Mouse (Mus musculus) B cell, adult 2 months (primary cell): ENCODE measurements at regions not wholly inside any gene's neighbourhood (a gene's known extent, or its start where the extent isn't known, plus 50 kb on each side); places are given as distances from the start of the nearest gene placed in this dataset.
A peak's percentile ranks its signal among the peaks of the same experiment; 100 is the strongest.
"Not testable (repeated sequence)": the region's sequence is repeated elsewhere in the genome, so short reads cannot be mapped to it uniquely, and the experiment has no call there.

Source experiments
- DNase-seq, 2 experiments: peaks; one replicate each; pipeline ENCODE4 v3.0.0; 2022

GRCm38 (mm10) chr5:134046086-134046485 lies 53.4 kb upstream of the Castor2 start:
- no peak for DNase-seq

DNA sequence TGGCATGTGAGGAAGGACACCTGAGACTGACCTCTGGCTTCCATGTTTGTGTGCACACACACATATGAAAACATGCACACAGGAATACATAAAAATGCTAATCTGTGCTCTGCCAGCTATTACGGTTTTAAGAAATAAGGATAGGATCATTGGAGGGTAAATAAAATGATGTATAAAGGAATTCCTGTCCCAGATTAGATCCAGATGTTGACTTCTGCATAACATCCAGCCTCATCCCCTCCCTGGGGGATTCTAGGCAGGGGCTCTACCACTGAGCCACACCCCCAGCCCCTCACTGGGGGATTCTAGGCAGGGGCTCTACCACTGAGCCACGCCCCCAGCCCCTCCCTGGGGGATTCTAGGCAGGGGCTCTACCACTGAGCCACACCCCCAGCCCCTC lies 56.6 kb upstream of the Castor2 start:
- DNase-seq, result not testable (repeated sequence)

DNA sequence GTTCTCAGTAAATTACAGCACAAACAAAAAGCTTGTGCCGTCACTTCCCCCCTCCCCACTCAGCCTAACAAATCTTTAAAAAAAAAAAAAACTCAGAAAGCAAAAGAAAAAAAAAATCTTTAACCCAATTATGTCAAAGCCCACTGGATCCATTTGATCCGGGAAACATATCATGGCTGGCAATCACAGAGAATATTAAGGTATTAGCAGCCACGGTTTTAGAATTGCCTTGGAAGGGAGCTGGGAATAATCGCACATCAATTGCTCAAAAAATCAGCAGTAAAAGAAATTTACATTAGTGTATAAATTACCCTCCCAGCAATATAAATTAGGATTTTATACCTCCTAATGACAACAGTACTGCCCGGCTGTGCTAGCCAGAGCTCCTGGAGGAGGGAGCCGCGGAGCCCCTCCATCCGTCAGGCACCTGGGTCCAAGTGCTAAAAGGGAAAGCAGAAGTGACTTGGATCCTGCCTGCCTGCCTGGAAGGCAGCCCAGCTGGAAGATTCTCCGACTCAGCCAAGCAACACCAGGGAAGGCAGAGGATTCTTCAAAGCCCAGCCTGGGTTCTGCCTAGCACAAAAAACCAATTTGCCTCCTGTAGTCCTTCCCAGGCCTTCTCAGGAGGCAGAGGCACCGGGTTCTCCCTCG lies 72.1 kb upstream of the Castor2 start:
- no peak for DNase-seq

- no peak for DNase-seq
Observed at GRCm38 (mm10) chr5:134019651-134020432, 79.7 kb upstream of the Castor2 start.

DNA sequence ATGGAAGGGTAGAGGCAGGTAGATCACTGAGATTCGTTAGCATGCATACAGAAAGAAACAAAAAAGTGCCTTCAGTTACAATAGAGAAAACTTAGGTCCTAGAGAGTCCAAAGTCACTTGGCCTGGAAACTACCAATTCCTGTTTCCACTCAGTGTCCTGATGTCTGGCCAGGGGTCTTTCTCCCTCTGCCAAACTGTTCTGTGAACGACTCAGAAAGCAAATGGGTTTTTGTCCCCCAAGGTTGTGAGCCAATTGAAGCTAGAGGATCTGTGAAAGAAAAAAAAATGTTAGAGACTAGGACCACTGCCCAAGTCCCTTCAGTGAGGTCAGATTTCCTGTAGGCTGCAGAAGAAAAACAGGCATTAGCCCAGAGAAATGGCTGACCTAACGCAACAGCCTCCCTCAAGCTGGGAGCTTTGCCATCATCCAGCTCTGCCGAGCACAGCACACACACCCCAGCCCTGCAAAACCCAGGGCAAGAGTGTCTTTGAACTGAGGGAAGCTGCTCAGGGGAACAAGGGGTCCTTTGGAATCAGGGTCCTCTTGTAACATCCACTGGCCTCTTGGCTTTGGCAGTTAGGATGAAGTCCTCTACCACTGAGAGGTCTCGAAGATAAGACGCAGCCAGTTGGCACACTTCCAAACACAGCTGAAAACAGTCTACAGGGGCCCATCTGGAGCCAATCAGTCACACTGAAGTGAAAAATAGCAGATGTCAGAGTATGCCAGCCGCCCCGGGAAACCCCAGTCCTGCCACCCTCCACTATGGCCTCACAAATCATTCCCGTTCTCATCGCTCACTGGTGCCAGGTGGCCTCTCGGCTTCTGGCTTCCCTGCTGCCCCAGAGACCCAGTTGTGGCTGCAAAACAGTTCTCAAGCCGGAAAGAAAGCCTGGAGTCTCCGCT lies 85.0 kb upstream of the Castor2 start:
- no peak for DNase-seq

GRCm38 (mm10) chr5:134013206-134013605 lies 86.3 kb upstream of the Castor2 start:
- no peak for DNase-seq

DNA sequence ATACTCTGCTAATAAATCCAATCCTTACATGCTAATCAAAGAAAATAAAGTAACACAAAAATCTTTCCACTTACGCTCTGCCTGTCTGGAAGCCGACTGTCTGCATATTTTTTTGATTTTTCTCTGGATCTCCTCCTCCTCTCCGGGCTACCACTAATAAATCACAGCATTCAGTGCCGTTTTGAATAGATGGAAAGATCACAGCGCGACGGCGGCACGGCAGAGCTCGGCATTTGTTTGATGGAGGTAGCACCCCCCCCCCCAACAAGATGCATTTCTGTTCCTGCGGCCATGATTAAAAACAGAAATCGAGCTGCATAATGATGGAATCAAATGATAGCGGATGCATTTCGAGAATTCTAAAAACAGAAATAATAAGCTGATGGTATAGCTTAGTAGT lies 89.7 kb upstream of the Castor2 start:
- no peak for DNase-seq

DNA sequence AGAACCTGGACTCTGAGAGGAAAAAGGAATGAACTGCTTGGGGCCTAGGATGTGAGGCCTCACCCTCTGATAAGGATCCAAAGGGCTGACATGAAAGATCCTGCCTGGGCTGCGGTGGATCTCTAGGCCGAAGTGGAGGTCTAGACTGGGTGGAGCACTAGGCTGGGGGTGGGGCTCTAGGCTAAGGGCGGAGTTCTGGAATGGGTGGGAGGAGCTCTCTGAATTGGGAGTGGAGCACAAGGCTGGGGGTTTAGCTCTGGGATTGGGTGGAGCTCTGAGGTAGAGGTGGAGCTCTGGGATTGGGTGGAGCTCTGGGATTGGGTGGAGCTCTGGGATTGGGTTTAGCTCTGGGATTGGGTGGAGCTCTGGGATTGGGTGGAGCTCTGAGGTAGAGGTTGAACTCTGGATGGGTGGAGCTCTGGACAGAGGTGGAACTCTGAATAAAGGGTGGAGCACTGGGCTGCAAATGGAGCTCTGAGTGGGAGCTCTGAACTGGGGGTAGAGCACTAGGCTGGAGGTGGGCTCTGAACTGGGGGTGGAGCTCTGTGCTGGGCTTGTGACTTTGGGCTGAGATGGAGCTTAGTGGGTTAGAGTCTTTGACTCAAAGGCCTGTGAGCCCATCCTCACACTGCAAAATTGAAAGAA lies 92.3 kb upstream of the Castor2 start:
- DNase-seq, result no peak

GRCm38 (mm10) chr5:134006470-134007126 lies 92.9 kb upstream of the Castor2 start:
- peak; percentile 17 to 30 for DNase-seq

- DNase-seq, result no peak
Observed at GRCm38 (mm10) chr5:134006001-134006400, 93.5 kb upstream of the Castor2 start.

- DNase-seq, result no peak
Observed at GRCm38 (mm10) chr5:134000100-134000499, 99.4 kb upstream of the Castor2 start.

- DNase-seq, result no peak
Observed at GRCm38 (mm10) chr5:133999698-134000097, 99.8 kb upstream of the Castor2 start.

GRCm38 (mm10) chr5:133991994-133992393 lies 107.5 kb upstream of the Castor2 start:
- DNase-seq, result no peak

- no peak for DNase-seq
Observed at GRCm38 (mm10) chr5:133991556-133991955, 108.0 kb upstream of the Castor2 start.

DNA sequence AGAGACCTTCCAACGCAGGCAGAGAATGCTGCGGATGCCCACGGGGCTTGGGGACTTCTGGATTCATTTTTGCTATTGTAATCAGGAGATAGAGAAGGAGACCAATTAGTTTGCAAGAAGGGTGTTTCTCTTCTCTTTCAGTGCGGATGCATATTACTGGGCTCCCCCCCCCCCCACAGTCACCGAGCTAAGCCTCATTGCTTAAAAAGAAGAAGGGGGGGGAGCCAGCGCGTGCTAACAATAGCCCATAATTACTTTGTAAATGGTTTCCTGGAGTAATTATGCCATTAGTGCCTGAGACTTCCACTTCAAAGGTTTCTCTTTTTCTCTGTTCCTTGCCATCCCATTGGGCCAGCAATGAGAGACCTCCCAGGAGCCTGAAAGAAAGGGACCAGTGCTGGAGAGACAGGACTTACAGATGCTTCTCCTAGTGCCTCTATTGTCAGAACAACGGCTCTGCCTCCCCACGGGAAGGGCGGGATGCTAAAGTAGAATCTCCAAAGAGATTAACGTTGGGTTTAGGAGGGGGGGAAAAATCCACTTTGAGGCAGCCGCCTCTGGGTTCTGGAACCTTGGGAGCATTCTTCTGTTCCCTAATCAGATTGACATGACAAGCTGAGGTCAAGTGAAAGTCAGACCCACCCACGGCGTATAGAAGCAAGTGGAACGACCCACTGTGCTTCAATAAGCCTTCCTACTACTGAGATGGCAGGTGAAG lies 116.1 kb upstream of the Castor2 start:
- DNase-seq, result no peak

DNA sequence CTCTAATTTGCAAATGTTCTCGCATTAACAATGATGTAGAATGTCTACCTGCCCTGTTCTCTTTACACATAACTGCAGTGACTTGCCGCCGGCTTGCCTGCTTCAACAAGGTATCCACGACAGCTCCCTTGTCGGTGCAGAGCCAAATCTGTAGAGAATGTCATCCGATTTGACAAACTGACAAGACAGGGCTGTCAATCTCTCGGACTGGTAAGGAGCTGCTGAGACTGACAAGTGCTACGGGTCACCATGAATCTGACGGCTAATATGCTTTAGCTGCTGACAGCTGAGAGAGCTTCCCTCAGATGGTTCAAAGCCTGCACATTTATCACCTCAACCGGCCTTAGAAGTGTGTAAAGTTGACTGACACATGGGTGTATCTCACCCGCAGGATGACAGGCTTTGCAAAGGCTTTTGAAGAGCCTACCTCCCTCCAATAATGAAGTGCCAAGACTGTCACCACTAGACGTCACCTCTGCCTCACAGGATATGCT lies 129.0 kb upstream of the Castor2 start:
- no peak for DNase-seq

DNA sequence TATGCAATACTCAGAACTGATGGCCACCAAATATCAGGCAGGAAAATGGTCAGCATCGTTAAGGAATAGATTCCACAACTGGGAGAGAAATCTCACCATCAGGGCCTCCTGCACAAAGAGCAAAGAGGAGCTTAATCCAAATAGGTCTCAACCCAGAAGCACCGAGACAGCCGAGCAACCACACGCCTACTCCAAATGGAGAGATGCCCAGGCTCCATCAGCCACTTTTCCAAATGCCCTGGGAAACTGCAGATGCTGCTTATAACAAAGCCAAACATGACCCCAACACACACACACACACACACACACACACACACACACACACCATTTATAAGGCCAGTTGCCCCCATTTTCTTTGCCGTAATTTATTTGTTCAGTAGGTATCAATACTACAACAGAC lies 136.2 kb upstream of the Castor2 start:
- no peak for DNase-seq

GRCm38 (mm10) chr5:133940841-133941240 lies 158.7 kb upstream of the Castor2 start:
- DNase-seq, result no peak

- DNase-seq, result no peak
Observed at GRCm38 (mm10) chr5:133940030-133940429, 159.5 kb upstream of the Castor2 start.

DNA sequence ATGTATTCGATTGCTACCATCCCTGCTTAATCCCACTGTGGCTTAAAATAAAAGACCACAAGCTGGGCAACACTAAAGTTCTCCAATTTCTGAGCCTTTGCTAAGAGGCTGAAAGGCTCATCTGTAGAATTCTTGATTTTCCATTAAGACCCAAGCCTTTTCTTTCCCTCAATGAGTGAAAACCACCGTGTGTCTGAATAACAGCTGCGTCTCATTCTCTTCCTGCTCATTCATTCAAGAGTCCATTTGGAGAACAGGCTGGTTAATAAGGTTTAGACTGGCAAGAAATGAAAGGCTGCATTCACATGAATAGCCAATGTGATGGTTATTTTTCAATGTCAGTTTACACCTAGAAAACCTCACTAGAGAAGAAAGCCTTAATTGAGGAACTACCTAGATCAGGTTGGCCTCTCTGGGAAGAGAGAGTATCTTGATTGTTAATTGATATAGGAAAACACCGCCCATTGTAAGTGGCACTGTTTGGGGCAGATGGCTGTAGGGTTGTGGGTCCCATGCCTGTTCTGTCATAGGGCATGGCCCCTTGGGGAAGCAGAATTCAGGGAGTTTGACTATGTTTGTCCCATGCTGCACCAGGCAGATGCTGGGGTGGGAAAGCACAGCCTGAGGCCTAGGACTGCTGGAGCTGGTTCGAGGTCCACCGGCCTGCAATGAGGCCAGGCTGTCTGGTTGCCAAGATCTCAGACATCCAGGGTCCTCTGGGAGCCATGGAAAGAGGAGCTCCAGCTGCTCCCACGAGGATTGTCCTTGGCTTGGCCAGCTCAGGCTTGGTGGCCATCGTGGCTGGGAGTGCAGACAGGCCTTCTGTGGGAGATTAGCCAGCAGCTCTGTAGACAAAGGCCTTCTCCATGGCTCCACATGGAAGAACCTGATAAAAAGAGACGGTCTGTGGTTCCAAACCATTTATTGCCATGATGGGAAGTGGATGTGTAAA lies 161.3 kb upstream of the Castor2 start:
- DNase-seq, result no peak
